Mouse (Mus musculus): ENCODE measurements around the gene Hmgn1.
A peak's percentile ranks its signal among the peaks of the same experiment; 100 is the strongest.
"Not testable (repeated sequence)": the region's sequence is repeated elsewhere in the genome, so short reads cannot be mapped to it uniquely, and the experiment has no call there.

Hmgn1 gene

GRCm38 (mm10) chr16:96126684-96127171 is 801 bp downstream of the Hmgn1 start:
- no peak for DNase-seq (ENCODE audit: low read depth in 2 of 2, low spot score in 2 of 2)

GRCm38 (mm10) chr16:96120022-96120623 is 7.4 kb downstream of the Hmgn1 start:
- DNase-seq (ENCODE audit: low read depth in 2 of 2, low spot score in 2 of 2): no peak

- DNase-seq (ENCODE audit: low read depth in 2 of 2, low spot score in 2 of 2): no peak
These were observed 12.8 kb downstream of the Hmgn1 start for GRCm38 (mm10) chr16:96114729-96115128.

- no peak for DNase-seq (ENCODE audit: low read depth in 2 of 2, low spot score in 2 of 2)
These were observed 14.8 kb downstream of the Hmgn1 start for GRCm38 (mm10) chr16:96112769-96113168.

GRCm38 (mm10) chr16:96110655-96111345 is 16.7 kb downstream of the Hmgn1 start:
- no peak for DNase-seq (ENCODE audit: low read depth in 2 of 2, low spot score in 2 of 2)

GRCm38 (mm10) chr16:96109673-96110072 is 17.9 kb downstream of the Hmgn1 start:
- DNase-seq (ENCODE audit: low read depth in 2 of 2, low spot score in 2 of 2): no peak

- peak in 1 of 2 experiments; percentile 28 for DNase-seq (ENCODE audit: low read depth in 2 of 2, low spot score in 2 of 2)
These were observed 24.5 kb downstream of the Hmgn1 start for GRCm38 (mm10) chr16:96103036-96103435.

GRCm38 (mm10) chr16:96097811-96098210 is 29.7 kb downstream of the Hmgn1 start:
- DNase-seq (ENCODE audit: low read depth in 2 of 2, low spot score in 2 of 2): not testable (repeated sequence)

- DNase-seq (ENCODE audit: low read depth in 2 of 2, low spot score in 2 of 2): no peak
These were observed 31.6 kb downstream of the Hmgn1 start for GRCm38 (mm10) chr16:96095966-96096365.

GRCm38 (mm10) chr16:96091515-96092504 is 35.7 kb downstream of the Hmgn1 start:
- DNase-seq (ENCODE audit: low read depth in 2 of 2, low spot score in 2 of 2): no peak

GRCm38 (mm10) chr16:96088120-96088519 is 39.4 kb downstream of the Hmgn1 start:
- no peak for DNase-seq (ENCODE audit: low read depth in 2 of 2, low spot score in 2 of 2)

GRCm38 (mm10) chr16:96087436-96087835 is 40.1 kb downstream of the Hmgn1 start:
- no peak for DNase-seq (ENCODE audit: low read depth in 2 of 2, low spot score in 2 of 2)

GRCm38 (mm10) chr16:96087001-96087400 is 40.5 kb downstream of the Hmgn1 start:
- DNase-seq (ENCODE audit: low read depth in 2 of 2, low spot score in 2 of 2): peak; percentile 46 to 67

GRCm38 (mm10) chr16:96085597-96085996 is 41.9 kb downstream of the Hmgn1 start:
- no peak for DNase-seq (ENCODE audit: low read depth in 2 of 2, low spot score in 2 of 2)

- no peak for DNase-seq (ENCODE audit: low read depth in 2 of 2, low spot score in 2 of 2)
These were observed 44.3 kb downstream of the Hmgn1 start for GRCm38 (mm10) chr16:96083179-96083646.

- peak; percentile 81 to 83 for DNase-seq (ENCODE audit: low read depth in 2 of 2, low spot score in 2 of 2)
These were observed 45.0 kb downstream of the Hmgn1 start, which contains the start of gene Brwd1 for GRCm38 (mm10) chr16:96082301-96083178. Gene Brwd1 (minus strand): TSS chr16:96082526.

GRCm38 (mm10) chr16:96081742-96082241 is 45.7 kb downstream of the Hmgn1 start:
- peak in 1 of 2 experiments; percentile 45 for DNase-seq (ENCODE audit: low read depth in 2 of 2, low spot score in 2 of 2)

GRCm38 (mm10) chr16:96081331-96081730 is 46.2 kb downstream of the Hmgn1 start:
- DNase-seq (ENCODE audit: low read depth in 2 of 2, low spot score in 2 of 2): peak; percentile 78 to 85

GRCm38 (mm10) chr16:96080524-96080923 is 47.0 kb downstream of the Hmgn1 start:
- no peak for DNase-seq (ENCODE audit: low read depth in 2 of 2, low spot score in 2 of 2)
